Mouse (Mus musculus): ENCODE measurements around the gene 4933402J07Rik. TPM values are rescaled to one million over a fixed set of nuclear protein-coding genes. Genes with fewer than 3 reads are reported as not detected.

4933402J07Rik gene
- polyA plus RNA-seq, 2 experiments: not detected

DNA sequence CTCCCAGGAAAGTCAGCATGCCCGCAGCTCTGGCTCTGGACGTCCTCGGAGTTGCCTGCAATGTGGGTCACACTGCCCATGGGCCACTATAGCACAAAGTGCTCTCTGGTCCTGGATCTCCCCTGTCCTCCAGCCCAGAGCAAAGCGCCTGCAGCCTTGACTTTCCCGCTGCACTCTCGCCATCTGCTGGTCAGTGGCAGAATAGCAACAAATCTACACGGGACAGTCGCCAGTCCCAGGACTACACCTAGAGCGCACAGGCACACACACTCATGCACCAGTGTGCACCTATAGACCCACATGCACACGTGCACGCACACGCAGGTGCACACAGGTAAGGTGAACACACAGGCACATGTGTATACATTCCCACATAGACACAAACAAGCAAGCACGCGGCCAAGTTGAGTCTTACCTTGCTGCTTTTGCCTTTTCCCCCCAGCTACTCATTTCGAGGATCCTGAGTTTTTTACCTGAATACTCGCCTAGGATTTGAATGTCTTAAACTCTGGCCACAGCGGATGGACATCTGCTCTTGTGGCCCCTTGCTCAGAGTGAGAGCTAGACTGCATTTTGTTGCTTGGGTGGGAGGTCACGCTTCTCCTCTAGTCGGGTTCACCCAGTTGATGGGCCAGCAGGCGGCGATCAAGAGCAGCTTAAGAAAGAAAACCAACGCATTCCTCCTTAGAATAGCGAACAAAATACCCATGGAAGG is 26.9 kb upstream of the 4933402J07Rik start:
- peak; percentile 60 for DNase-seq (ENCODE audit: low spot score)
- WGBS: 7% methylated on average over 23 of the region's 23 CpGs
- H3K9me3 ChIP-seq (ENCODE audit: control insufficient read depth, low read length): no peaks in the 10 kb centered on the region
- H3K27me3 ChIP-seq (ENCODE audit: control insufficient read depth, insufficient read depth, low read length): no peaks in the 10 kb centered on the region
- no peak overlapping the region for H3K9ac ChIP-seq (ENCODE audit: low read depth, low read length, severe bottlenecking)
- H3K36me3 ChIP-seq (ENCODE audit: control insufficient read depth, insufficient read depth, low read length): no peaks in the 10 kb centered on the region
- no peak for TF ChIP-seq POLR2A (IDR thresholded peaks at IDR 0.05; ENCODE audit: borderline replicate concordance, extremely low read depth, insufficient read depth, insufficient read length)
- H3K4me3 ChIP-seq (replicated peaks; ENCODE audit: low read length): peak overlapping the region; percentile 11; the same call in 1 of the 2 replicates
- ATAC-seq (ENCODE audit: low FRiP score, low read depth): peak; percentile 77
- peak overlapping the region; percentile 39 for H3K4me2 ChIP-seq (replicated peaks; ENCODE audit: low read depth, low read length, severe bottlenecking)
- H3K27ac ChIP-seq (replicated peaks; ENCODE audit: low read depth, low read length): no peak overlapping the region
- H3K4me1 ChIP-seq (ENCODE audit: control insufficient read depth, insufficient read depth, low read length): peaks cover 3% of the 10 kb centered on the region; the same call in 1 of the 2 replicates

DNA sequence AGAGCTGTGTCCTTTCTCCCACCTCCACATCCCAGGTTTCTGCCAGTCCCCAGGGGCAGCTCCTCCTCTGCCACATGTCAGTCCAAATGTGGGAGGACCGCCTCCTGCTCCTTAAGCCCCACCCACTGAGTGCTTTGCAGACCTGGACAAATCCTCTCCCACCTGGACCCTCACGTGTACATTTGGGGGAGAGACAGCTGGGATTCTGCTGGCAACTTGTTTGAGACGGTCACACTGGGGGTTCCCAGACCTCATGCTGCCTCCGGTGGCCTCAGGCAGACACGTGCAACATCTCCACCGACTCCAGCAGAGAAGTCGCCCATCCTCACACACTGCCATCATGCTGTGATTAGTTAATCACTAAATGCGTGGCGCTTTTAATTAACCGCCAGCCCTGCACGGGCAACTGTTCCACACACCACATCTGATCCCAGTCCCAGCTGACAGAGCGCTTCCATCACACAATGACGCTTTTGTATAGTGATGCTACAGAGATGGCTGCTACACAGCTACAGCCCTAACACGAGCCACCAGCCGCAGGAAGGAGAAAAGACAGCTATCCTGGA is 23.7 kb upstream of the 4933402J07Rik start:
- no peaks in the 10 kb centered on the region for H3K36me3 ChIP-seq (ENCODE audit: control insufficient read depth, insufficient read depth, low read length)
- 31% methylated on average over 15 of the region's 15 CpGs for WGBS
- DNase-seq (ENCODE audit: low spot score): no peak
- H3K27me3 ChIP-seq (ENCODE audit: control insufficient read depth, insufficient read depth, low read length): no peaks in the 10 kb centered on the region
- no peak overlapping the region for H3K4me2 ChIP-seq (replicated peaks; ENCODE audit: low read depth, low read length, severe bottlenecking)
- peaks cover 3% of the 10 kb centered on the region; the same call in 1 of the 2 replicates for H3K4me1 ChIP-seq (ENCODE audit: control insufficient read depth, insufficient read depth, low read length)
- H3K27ac ChIP-seq (replicated peaks; ENCODE audit: low read depth, low read length): no peak overlapping the region
- H3K9me3 ChIP-seq (ENCODE audit: control insufficient read depth, low read length): no peaks in the 10 kb centered on the region
- no peak for ATAC-seq (ENCODE audit: low FRiP score, low read depth)
- H3K9ac ChIP-seq (ENCODE audit: low read depth, low read length, severe bottlenecking): no peak overlapping the region
- no peak for TF ChIP-seq POLR2A (IDR thresholded peaks at IDR 0.05; ENCODE audit: borderline replicate concordance, extremely low read depth, insufficient read depth, insufficient read length)
- H3K4me3 ChIP-seq (replicated peaks; ENCODE audit: low read length): no peak overlapping the region

DNA sequence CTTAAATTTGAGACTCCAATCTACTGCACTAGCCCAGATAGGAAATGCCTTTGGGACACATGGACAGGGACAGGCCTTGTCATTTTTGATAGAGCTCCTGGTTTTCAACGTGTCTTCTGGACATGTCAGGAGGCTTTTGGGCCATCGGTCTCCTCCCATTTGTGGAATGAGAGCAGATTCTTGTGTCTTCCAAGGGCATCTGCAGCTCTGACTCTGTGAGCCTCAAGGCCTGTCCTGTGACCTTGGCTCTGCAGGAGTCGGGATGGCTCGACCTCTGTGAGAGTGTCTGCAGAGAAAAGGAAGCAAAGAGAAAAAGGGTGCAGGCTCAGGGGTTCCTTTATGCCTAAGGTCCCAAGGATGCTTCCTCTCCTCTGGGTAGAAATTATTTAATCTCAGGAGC is 13.8 kb upstream of the 4933402J07Rik start:
- no peak for ATAC-seq (ENCODE audit: low FRiP score, low read depth)
- Histone ChIP-seq H3K4me2 (replicated peaks; ENCODE audit: low read depth, low read length, severe bottlenecking) (no peak overlapping the region), H3K4me3 (replicated peaks; ENCODE audit: low read length) (no peak overlapping the region), H3K27ac (replicated peaks; ENCODE audit: low read depth, low read length) (no peak overlapping the region), H3K36me3 (ENCODE audit: control insufficient read depth, insufficient read depth, low read length) (no peaks in the 10 kb centered on the region), H3K9ac (ENCODE audit: low read depth, low read length, severe bottlenecking) (no peak overlapping the region), H3K27me3 (ENCODE audit: control insufficient read depth, insufficient read depth, low read length) (no peaks in the 10 kb centered on the region), H3K9me3 (ENCODE audit: control insufficient read depth, low read length) (no peaks in the 10 kb centered on the region), H3K4me1 (ENCODE audit: control insufficient read depth, insufficient read depth, low read length) (no peaks in the 10 kb centered on the region)
- DNase-seq (ENCODE audit: low spot score): no peak
- WGBS: 70% methylated on average over 4 of the region's 4 CpGs
- TF ChIP-seq POLR2A (IDR thresholded peaks at IDR 0.05; ENCODE audit: borderline replicate concordance, extremely low read depth, insufficient read depth, insufficient read length): no peak

DNA sequence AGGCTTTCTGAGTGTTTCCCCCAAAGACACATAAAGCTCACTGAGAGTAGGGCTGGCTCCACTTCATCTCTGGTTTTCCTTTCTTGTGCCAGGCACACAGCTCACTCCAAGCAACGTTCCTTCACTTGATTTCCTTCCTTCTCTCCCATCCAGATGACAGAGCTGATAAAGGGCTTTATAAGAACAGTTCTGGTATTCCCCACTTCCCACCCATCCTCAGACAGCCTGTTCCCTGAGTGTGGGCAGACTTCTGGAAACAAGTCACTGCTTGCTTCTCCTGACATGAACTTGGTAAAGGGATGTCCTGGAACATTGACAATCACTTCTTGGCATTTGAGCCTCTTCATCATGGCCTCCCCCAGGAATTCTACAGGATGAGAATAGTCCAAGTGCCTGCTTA is 10.9 kb upstream of the 4933402J07Rik start:
- no peaks in the 10 kb centered on the region for H3K9me3 ChIP-seq (ENCODE audit: control insufficient read depth, low read length)
- no peaks in the 10 kb centered on the region for H3K36me3 ChIP-seq (ENCODE audit: control insufficient read depth, insufficient read depth, low read length)
- no peaks in the 10 kb centered on the region for H3K27me3 ChIP-seq (ENCODE audit: control insufficient read depth, insufficient read depth, low read length)
- no peak for TF ChIP-seq POLR2A (IDR thresholded peaks at IDR 0.05; ENCODE audit: borderline replicate concordance, extremely low read depth, insufficient read depth, insufficient read length)
- DNase-seq (ENCODE audit: low spot score): no peak
- H3K9ac ChIP-seq (ENCODE audit: low read depth, low read length, severe bottlenecking): no peak overlapping the region
- H3K27ac ChIP-seq (replicated peaks; ENCODE audit: low read depth, low read length): no peak overlapping the region
- ATAC-seq (ENCODE audit: low FRiP score, low read depth): no peak
- WGBS: 62% methylated on average over 1 of the region's 1 CpGs
- no peaks in the 10 kb centered on the region for H3K4me1 ChIP-seq (ENCODE audit: control insufficient read depth, insufficient read depth, low read length)
- H3K4me2 ChIP-seq (replicated peaks; ENCODE audit: low read depth, low read length, severe bottlenecking): no peak overlapping the region
- no peak overlapping the region for H3K4me3 ChIP-seq (replicated peaks; ENCODE audit: low read length)

DNA sequence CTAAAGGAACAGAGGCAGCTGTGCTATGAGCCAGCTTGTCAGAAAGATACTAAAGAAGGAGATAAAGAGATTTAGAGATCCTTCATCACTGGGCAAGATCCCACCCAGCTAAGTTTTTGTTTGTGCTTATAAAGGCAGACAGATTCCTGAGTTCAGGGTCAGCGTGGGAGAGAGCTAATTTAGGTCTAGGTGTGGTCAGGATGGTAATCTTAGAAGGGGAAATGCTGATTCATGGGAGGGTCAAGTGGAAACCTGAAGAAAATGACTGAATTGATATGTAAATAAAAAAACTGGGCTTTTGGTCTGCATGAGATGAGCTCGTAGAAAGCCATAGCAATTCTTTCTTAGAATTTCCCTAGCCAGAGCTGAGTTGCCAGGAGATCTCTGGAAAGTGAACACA is 2.9 kb upstream of the 4933402J07Rik start:
- Histone ChIP-seq H3K9me3 (ENCODE audit: control insufficient read depth, low read length) (no peaks in the 10 kb centered on the region), H3K4me3 (replicated peaks; ENCODE audit: low read length) (no peak overlapping the region), H3K9ac (ENCODE audit: low read depth, low read length, severe bottlenecking) (no peak overlapping the region), H3K4me2 (replicated peaks; ENCODE audit: low read depth, low read length, severe bottlenecking) (no peak overlapping the region), H3K27me3 (ENCODE audit: control insufficient read depth, insufficient read depth, low read length) (no peaks in the 10 kb centered on the region), H3K27ac (replicated peaks; ENCODE audit: low read depth, low read length) (no peak overlapping the region), H3K36me3 (ENCODE audit: control insufficient read depth, insufficient read depth, low read length) (no peaks in the 10 kb centered on the region), H3K4me1 (ENCODE audit: control insufficient read depth, insufficient read depth, low read length) (no peaks in the 10 kb centered on the region)
- no peak for TF ChIP-seq POLR2A (IDR thresholded peaks at IDR 0.05; ENCODE audit: borderline replicate concordance, extremely low read depth, insufficient read depth, insufficient read length)
- 68% methylated on average over 2 of the region's 2 CpGs for WGBS
- ATAC-seq (ENCODE audit: low FRiP score, low read depth): no peak
- no peak for DNase-seq (ENCODE audit: low spot score)

Data from limb, embryonic 14.5 days (tissue).